Mouse (Mus musculus): Measurements from ENCODE around the gene Psmb4. TPM values are rescaled to one million over a fixed set of nuclear protein-coding genes. Genes with fewer than 3 reads are reported as not detected.

The Psmb4 gene
- total RNA-seq, 2 experiments from 2014 or later, result 202 to 211 TPM

Other genes with a start within 250 kb of the Psmb4 start
- not detected for gene Gm10972, start 243.8 kb downstream of the Psmb4 start, total RNA-seq (2021)
- 1 to 10 TPM in 1 of 2 experiments, under 1 TPM in 1; 0.98 to 1.4 TPM for gene Tuft1, start 228.1 kb downstream of the Psmb4 start, total RNA-seq (2021)
- gene Selenbp2, start 193.4 kb downstream of the Psmb4 start, total RNA-seq (2021), result 1 to 10 TPM in 1 of 2 experiments, under 1 TPM in 1; 0.78 to 1.7 TPM
- under 1 TPM; 0.11 to 0.16 TPM for gene Cgn, start 100.5 kb downstream of the Psmb4 start, total RNA-seq (2021)
- 10 to 100 TPM; 13.9 to 18.1 TPM for gene Pogz, start 49.4 kb downstream of the Psmb4 start, total RNA-seq (2021)
- 1 to 10 TPM; 8.9 to 9.5 TPM for gene Selenbp1, start 46.1 kb upstream of the Psmb4 start, total RNA-seq (2021)
- 1 to 10 TPM; 5.8 to 7.2 TPM for gene Rfx5, start 67.1 kb upstream of the Psmb4 start, total RNA-seq (2021)
- 10 to 100 TPM; 23.5 to 24.1 TPM for gene Pi4kb, start 87.8 kb upstream of the Psmb4 start, total RNA-seq (2021)
- 10 to 100 TPM; 12.4 to 13.8 TPM for gene Zfp687, start 128.5 kb upstream of the Psmb4 start, total RNA-seq (2021)
- 100 to 1,000 TPM; 155 to 162 TPM for gene Psmd4, start 155.7 kb upstream of the Psmb4 start, total RNA-seq (2021)
- gene Pip5k1a, start 220.0 kb upstream of the Psmb4 start, total RNA-seq (2021), result 10 to 100 TPM; 17.4 to 18.9 TPM
- gene Vps72, start 224.1 kb upstream of the Psmb4 start, total RNA-seq (2021), result 10 to 100 TPM; 29.6 to 41.0 TPM
- 100 to 1,000 TPM; 511 to 517 TPM for gene Tmod4, start 237.5 kb upstream of the Psmb4 start, total RNA-seq (2021)
- gene Scnm1, start 247.1 kb upstream of the Psmb4 start, total RNA-seq (2021), result 10 to 100 TPM; 31.8 to 40.5 TPM
- 1 to 10 TPM; 7.4 to 8.4 TPM for gene Lysmd1, start 247.1 kb upstream of the Psmb4 start, total RNA-seq (2021)

Measured in gastrocnemius, postnatal 14 days (tissue).